Mouse (Mus musculus) hindbrain, embryonic 12.5 days (tissue): Measurements from ENCODE around the gene Irgm1. TPM values are rescaled to one million over a fixed set of nuclear protein-coding genes. Genes with fewer than 3 reads are reported as not detected.

ENCODE experiments used
- ATAC-seq: fragments of 200-750 bp; cut with Nextera tagmentation; 2 replicates; pipeline ENCODE4 v1.8.0; 2017; ENCODE audit warnings: moderate TSS enrichment; ENCODE audit not compliant: low FRiP score
- H3K27ac ChIP-seq: fragments of 300-500 bp; sonication (generic); 2 replicates; pipeline ENCODE4 v1.5.1; 2016; ENCODE audit warnings: mild to moderate bottlenecking
- H3K27me3 ChIP-seq: fragments of 300-500 bp; sonication (generic); 2 replicates; pipeline ENCODE4 v1.6.1; 2016; ENCODE audit warnings: mild to moderate bottlenecking
- H3K36me3 ChIP-seq: fragments of 300-500 bp; sonication (generic); 2 replicates; pipeline ENCODE4 v1.6.1; 2016; ENCODE audit warnings: mild to moderate bottlenecking
- H3K4me1 ChIP-seq: fragments of 300-500 bp; sonication (generic); 2 replicates; pipeline ENCODE4 v1.6.1; 2016
- H3K4me2 ChIP-seq: fragments of 300-500 bp; sonication (generic); replicated peaks from 2 replicates; pipeline ENCODE4 v1.6.1; 2016; ENCODE audit warnings: mild to moderate bottlenecking
- H3K4me3 ChIP-seq: fragments of 300-500 bp; sonication (generic); 2 replicates; pipeline ENCODE4 v1.5.1; 2016; ENCODE audit warnings: mild to moderate bottlenecking
- H3K9ac ChIP-seq: fragments of 300-500 bp; sonication (generic); 2 replicates; pipeline ENCODE4 v1.6.1; 2016; ENCODE audit warnings: mild to moderate bottlenecking, moderate library complexity
- H3K9me3 ChIP-seq: fragments of 300-500 bp; sonication (generic); replicated peaks from 2 replicates; pipeline ENCODE4 v1.6.1; 2016; ENCODE audit warnings: mild to moderate bottlenecking
- WGBS: fragments of 180-500 bp; shearing (Covaris S2); methylation state at CpG from one replicate; pipeline ENCODE4 v1.1.7; 2016; 5-methylcytosine and 5-hydroxymethylcytosine counted together
- polyA plus RNA-seq: library from polyadenylated mRNA; unstranded; fragments of >200 nt; fragmentation: Nextera tagmentation; extraction: Ambion mirVana; gene quantifications from 2 replicates; pipeline ENCODE4 v1.2.1, GENCODE M21; 2016

Gene Irgm1
- polyA plus RNA-seq, 1 experiment from 2014 or later, result 3.9 TPM

DNA sequence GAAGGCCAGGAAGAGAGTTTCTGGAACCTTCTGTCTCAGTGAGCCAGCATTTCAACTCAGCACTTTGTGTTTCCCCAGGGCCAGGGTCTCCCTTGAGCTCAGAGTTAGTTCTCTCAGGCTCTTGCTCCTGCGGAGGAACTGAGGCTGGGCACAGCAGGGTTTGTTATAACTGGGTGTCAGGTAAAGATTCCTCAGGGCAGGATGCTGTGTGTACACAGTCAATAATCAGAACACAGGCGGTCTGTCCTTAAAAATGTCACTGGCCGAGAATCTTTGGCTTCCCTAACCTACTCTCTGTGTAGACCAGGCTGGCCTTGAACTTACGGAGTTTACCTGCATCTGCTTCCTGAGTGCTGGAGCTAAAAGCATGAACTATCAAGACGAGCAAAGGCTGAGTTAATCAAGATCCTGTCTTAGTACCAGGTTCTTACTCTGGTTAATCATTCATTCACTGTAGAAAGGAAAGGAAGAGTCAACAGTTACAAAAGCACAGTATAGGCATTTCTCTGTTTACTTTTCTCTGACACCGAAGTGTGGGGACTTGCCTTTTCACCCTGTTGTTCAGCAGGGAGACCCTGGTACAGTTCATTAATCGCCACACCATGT, 1.3 kb upstream of the Irgm1 start:
- WGBS, result 76% methylated on average over 7 of the region's 7 CpGs
- no peak overlapping the region for H3K9ac ChIP-seq
- peaks cover 13% of the 10 kb centered on the region; the same call in 1 of the 2 replicates for H3K4me1 ChIP-seq
- H3K4me3 ChIP-seq, result no peak overlapping the region
- ATAC-seq, result no peak
- no peaks in the 10 kb centered on the region for H3K36me3 ChIP-seq
- H3K27ac ChIP-seq, result no peak overlapping the region
- no peak overlapping the region for H3K4me2 ChIP-seq
- H3K27me3 ChIP-seq, result peaks cover 17% of the 10 kb centered on the region
- H3K9me3 ChIP-seq, result no peaks in the 10 kb centered on the region

DNA sequence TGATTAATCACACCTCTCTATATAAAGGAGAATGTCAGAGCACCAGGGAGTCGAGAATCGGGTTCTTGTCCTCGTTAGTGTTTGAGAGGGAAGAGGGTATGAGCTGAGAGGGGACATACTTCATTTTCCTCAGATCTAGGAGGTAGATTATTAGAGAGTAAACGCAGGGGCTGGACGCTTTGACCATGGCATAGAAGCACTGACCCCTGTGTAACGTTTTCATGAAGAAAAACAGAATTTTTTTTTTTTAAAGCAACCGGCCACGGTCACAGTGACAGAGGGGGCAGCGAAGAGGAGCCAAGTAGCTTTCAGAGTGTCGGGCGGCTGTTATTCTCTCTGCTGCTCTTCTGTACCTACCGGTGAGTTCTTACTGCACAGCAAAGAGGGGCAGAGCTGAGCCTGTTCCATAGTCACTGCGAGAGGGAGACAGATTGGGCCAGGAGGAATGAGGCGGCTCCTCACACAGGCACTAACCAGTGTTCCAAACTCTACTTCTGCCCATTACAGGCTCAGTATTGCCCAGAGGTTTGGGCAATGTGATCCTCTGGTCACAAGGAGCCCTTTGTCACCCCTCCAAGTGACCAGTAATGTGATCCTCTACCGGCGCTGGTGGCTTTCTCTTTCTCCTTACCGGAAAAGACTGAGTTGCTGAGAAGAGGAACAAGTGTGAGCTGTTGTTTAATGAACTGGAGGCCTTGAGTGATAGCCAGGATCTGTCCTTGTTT, 496 bp upstream of the Irgm1 start:
- Histone ChIP-seq H3K4me1 (peaks cover 13% of the 10 kb centered on the region; the same call in 1 of the 2 replicates), H3K27ac (no peak overlapping the region), H3K4me3 (peak overlapping the region; percentile 31), H3K4me2 (peak overlapping the region; percentile 58), H3K27me3 (peaks cover 17% of the 10 kb centered on the region), H3K9me3 (no peaks in the 10 kb centered on the region), H3K9ac (peak overlapping the region; percentile 49), H3K36me3 (no peaks in the 10 kb centered on the region)
- WGBS, result 11% methylated on average over 17 of the region's 17 CpGs
- no peak for ATAC-seq

DNA sequence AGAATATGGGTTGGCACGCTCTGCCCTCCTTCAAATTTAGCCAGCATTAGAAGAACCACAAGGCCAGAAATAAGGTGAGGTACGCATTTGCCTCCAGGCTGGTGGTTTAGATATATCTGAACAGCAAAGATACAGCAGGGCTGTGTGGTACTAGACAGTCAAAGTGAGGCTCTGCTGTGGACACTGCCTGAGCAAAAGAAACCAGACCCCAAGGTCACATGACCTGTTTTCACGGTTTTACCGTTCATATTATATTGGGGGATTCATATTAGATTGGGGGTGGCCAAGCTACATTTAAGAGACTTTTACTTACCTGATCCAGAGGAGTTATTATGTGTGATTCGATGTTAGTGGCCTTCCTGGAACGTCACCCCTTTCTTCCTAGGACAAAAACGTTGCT, 702 bp downstream of the Irgm1 start:
- Histone ChIP-seq H3K36me3 (no peaks in the 10 kb centered on the region), H3K27ac (no peak overlapping the region), H3K9me3 (no peaks in the 10 kb centered on the region), H3K27me3 (peaks cover 17% of the 10 kb centered on the region), H3K4me3 (peak overlapping the region; percentile 31), H3K4me1 (peaks cover 13% of the 10 kb centered on the region; the same call in 1 of the 2 replicates), H3K9ac (peak overlapping the region; percentile 49; the same call in 1 of the 2 replicates), H3K4me2 (peak overlapping the region; percentile 58)
- 40% methylated on average over 7 of the region's 7 CpGs for WGBS
- ATAC-seq, result no peak

DNA sequence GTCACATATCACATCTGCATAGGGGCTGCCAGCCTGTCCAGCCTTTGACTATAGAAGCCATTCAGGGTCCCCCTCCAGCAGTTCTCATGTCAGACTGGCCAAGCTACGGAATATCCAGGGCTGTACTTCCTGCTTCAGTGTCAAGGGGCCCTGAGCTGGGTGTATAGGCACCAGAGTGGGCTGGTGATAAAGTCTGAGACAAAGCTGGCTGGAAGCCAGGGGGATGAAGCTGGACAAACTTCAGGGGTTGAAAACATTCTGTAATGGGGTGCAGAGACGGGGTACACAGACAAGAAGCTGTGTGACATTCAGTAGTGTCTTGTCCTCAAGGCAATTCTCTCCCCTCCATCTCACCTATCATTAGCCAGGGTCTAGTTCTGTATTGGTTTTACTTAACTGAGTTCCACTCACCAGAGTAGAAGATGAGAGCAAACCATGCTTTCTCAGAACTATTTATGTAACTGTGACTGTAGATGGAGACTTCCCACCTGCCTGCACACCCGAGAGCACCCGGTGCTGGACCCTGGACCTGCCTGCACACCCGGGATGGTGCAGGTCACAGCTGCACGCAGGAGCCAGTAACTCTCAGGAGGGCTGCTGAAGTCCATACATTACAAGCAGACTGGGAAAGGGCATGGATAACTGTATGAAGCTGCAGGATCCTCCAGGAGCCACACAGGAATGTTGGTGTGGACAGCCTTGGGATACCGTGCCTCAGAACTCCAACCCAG, 1.9 kb downstream of the Irgm1 start:
- Histone ChIP-seq H3K27ac (no peak overlapping the region), H3K4me1 (peaks cover 13% of the 10 kb centered on the region; the same call in 1 of the 2 replicates), H3K4me2 (no peak overlapping the region), H3K36me3 (no peaks in the 10 kb centered on the region), H3K4me3 (no peak overlapping the region), H3K9me3 (no peaks in the 10 kb centered on the region), H3K9ac (no peak overlapping the region), H3K27me3 (peaks cover 15% of the 10 kb centered on the region)
- WGBS, result 71% methylated on average over 7 of the region's 7 CpGs
- ATAC-seq, result no peak

DNA sequence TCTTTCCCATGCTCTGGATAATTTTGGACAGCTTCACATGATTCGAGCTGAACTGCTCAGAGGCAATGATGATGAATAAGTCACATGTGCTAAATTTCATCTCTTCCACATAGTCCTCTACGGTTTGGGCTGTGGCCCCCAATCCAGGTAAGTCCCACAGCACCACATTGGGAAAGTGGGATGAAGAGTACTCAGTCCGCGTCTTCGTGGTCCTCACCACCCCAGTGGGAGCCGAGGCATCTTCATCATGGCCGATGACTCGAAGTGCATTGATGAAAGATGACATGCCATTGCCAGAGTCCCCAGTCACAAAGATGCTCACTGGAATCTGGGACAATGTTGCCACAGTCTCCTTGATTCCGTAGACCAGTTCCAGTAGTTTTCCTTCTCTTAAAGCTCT, 5.0 kb downstream of the Irgm1 start:
- WGBS, result 92% methylated on average over 9 of the region's 9 CpGs
- no peaks in the 10 kb centered on the region; the same call in 1 of the 2 replicates for H3K27me3 ChIP-seq
- H3K4me1 ChIP-seq, result peaks cover 5% of the 10 kb centered on the region; the same call in 1 of the 2 replicates
- H3K9me3 ChIP-seq, result no peaks in the 10 kb centered on the region
- no peaks in the 10 kb centered on the region for H3K36me3 ChIP-seq
- H3K4me2 ChIP-seq, result no peak overlapping the region
- H3K4me3 ChIP-seq, result no peak overlapping the region
- no peak overlapping the region for H3K27ac ChIP-seq
- ATAC-seq, result no peak
- no peak overlapping the region for H3K9ac ChIP-seq

DNA sequence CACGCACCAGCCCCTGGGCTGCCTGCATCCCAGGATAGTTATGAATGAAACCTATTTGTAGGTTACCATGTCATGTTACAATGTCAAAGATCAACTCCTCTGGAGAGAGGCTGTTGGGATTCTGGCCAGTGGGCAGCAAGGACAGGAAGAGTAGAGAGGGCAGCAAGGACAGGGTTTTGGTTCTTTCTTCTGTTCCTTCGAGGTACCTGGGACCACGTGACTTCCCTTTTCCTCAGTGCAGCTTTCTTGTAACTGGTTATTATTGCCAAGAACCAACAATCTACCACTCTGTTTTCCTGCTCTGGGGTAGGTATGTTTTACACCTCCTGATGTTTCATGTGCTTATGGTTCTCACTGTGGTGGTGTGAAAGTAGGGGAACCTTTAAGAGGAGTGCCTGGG, 7.7 kb downstream of the Irgm1 start:
- peaks cover 4% of the 10 kb centered on the region for H3K27me3 ChIP-seq
- H3K36me3 ChIP-seq, result no peaks in the 10 kb centered on the region
- no peaks in the 10 kb centered on the region for H3K9me3 ChIP-seq
- no peaks in the 10 kb centered on the region for H3K4me1 ChIP-seq
- H3K4me3 ChIP-seq, result no peak overlapping the region
- no peak overlapping the region for H3K9ac ChIP-seq
- no peak overlapping the region for H3K4me2 ChIP-seq
- no peak for ATAC-seq
- H3K27ac ChIP-seq, result no peak overlapping the region
- WGBS, result 86% methylated on average over 3 of the region's 3 CpGs

DNA sequence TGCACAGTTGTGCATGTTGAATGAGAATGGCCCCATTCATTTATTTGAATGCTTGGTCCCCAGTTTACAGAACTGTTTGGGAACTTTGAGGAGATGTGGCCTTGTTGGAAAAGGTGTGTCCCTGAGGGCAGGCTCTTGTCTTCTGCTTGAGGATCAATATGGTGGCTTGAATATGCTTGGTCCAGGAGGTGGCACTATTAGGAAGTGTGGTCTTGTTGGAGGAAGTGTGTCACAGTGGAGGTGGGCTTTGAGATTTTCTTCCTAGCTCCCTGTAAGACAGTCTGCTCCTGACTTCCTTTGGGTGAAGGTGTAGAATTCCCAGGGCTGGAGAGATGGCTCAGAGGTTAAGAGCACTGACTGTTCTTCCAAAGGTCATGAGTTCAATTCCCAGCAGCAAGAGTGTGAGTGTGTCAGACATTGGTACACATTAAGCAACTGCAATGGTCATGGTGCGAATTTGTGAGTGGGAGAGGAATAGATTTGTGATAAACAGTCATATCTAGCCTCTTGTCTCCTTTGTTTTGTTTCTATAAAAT, 8.6 kb downstream of the Irgm1 start:
- no peaks in the 10 kb centered on the region for H3K36me3 ChIP-seq
- ATAC-seq, result no peak
- no peak overlapping the region for H3K4me2 ChIP-seq
- no peak overlapping the region for H3K4me3 ChIP-seq
- peaks cover 3% of the 10 kb centered on the region; the same call in 1 of the 2 replicates for H3K4me1 ChIP-seq
- 84% methylated on average over 1 of the region's 1 CpGs for WGBS
- no peak overlapping the region for H3K27ac ChIP-seq
- no peak overlapping the region for H3K9ac ChIP-seq
- H3K9me3 ChIP-seq, result no peaks in the 10 kb centered on the region
- peaks cover 4% of the 10 kb centered on the region for H3K27me3 ChIP-seq

DNA sequence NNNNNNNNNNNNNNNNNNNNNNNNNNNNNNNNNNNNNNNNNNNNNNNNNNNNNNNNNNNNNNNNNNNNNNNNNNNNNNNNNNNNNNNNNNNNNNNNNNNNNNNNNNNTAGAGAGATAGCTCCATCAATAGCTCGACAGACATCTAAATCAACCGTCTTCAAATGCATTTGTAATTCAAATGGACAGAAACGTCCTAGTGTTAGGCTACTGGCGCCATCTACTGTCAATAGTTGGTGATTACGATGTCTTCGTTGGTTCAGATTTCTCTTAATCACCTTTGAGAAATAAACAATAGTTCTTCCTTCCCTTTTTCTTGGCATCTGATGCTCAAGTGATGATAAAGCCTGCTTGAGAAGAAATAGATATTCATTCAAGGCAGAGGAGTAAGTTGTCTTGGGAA, 12.5 kb downstream of the Irgm1 start:
- H3K4me1 ChIP-seq, result peaks cover 15% of the 10 kb centered on the region
- no peaks in the 10 kb centered on the region for H3K9me3 ChIP-seq
- H3K9ac ChIP-seq, result no peak overlapping the region
- no peaks in the 10 kb centered on the region for H3K36me3 ChIP-seq
- 1% methylated on average over 6 of the region's 6 CpGs for WGBS
- ATAC-seq, result no peak
- no peak overlapping the region for H3K27ac ChIP-seq
- H3K27me3 ChIP-seq, result peaks cover 7% of the 10 kb centered on the region
- H3K4me2 ChIP-seq, result peak overlapping the region; percentile 94
- H3K4me3 ChIP-seq, result no peak overlapping the region

DNA sequence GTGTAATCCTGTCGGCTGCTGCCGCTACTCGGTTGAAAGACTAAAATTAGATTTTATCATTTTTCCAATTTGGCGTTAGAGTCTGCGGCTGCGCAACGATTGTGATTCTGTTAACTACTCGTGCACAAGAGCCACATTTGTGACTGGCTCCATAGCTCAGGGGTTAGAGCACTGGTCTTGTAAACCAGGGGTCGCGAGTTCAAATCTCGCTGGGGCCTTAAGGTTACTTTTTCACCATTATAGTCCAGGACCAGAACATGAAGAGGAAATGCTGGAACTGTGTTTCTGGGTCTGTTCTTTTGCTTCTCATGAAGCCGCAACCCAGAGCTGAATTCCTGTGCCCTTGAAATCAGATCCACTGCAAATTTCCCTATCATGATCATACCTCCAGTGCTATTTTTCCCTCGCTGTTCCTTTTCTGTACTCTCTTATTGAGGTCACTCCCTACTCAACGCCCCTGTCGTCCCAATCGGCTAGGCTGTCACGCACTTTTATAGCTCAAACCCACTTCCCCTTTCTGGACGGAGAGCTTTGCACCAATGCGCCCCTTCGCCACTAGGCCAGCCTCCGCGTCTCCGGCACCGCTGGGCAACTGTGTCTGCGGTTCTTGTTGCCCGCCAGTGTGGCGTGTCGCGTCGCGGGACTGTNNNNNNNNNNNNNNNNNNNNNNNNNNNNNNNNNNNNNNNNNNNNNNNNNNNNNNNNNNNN, 17.9 kb downstream of the Irgm1 start:
- H3K4me1 ChIP-seq, result peaks cover 22% of the 10 kb centered on the region

DNA sequence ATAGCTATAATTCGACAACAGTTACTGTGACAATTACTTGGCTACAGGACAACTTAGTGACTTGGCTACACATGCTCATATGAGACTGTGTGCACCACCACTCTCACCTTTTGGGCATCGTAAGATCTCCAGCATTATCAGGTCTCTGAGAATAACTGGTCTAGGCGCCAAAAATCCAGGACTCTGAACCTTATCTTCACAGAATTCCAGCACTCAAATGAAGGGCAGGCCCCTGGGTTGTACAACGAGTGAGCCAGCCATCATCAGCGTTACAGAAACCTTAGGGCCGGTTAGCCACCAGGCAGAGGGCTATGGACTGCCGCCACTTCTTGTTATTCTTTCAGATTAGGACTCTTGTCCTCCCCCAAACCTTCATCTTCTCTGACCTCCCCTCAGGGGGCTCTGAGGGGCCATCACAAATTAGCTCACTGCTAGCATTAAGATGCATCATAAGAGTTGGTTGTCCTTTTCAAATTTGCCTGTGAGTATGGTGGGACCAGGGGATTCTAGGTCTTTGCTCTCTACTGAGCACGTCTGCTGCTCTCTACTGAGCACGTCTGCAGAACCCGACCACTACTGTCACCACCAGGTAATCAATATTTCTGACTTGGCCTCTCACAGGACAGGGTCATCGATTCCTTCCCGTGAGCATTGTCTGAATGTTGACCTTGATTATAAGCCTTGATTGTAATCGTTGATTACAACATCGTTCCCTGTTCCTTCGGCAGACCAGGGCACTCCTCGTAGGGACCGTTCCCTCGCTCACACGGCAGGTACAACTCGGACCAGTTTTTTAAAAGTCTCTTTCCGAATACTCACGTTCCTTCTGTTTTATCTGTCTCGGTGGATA, 18.6 kb downstream of the Irgm1 start:
- no peaks in the 10 kb centered on the region for H3K36me3 ChIP-seq
- WGBS, result 8% methylated on average over 23 of the region's 23 CpGs
- H3K4me1 ChIP-seq, result peaks cover 19% of the 10 kb centered on the region
- H3K9me3 ChIP-seq, result no peaks in the 10 kb centered on the region
- peak overlapping the region; percentile 58 for H3K4me3 ChIP-seq
- peaks cover 18% of the 10 kb centered on the region for H3K27me3 ChIP-seq
- peak; percentile 40 for ATAC-seq
- peak overlapping the region; percentile 17; the same call in 1 of the 2 replicates for H3K27ac ChIP-seq
- peak overlapping the region; percentile 44 for H3K9ac ChIP-seq
- peak overlapping the region; percentile 94 for H3K4me2 ChIP-seq

More for the DNA sequence above, 17.9 kb downstream of the Irgm1 start:
- Histone ChIP-seq H3K4me3 (peak overlapping the region; percentile 58), H3K9me3 (no peaks in the 10 kb centered on the region), H3K4me2 (peak overlapping the region; percentile 94), H3K9ac (peak overlapping the region; percentile 44), H3K27ac (no peak overlapping the region), H3K27me3 (peaks cover 14% of the 10 kb centered on the region), H3K36me3 (no peaks in the 10 kb centered on the region)
- WGBS, result under 1% methylated on average over 31 of the region's 31 CpGs
- peak; percentile 73 for ATAC-seq

DNA sequence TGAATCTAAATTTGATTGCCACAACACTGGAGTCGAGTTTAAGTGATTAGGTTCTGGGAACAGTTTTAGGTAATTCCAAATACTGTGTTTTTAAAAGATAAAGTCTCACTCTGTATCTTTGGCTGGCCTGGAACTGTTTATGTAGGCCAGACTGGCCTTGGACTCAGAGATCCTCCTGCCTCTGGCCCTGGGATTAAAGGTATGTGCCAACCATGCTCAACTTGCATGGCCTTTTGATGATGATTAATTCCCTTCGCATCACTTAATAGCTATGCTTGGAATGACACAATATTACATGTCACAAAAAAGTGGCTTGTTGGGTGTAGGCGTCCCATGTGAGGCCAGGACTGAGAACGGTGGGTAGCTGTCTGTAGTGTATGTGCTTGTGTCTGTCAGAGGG, 19.3 kb downstream of the Irgm1 start:
- peaks cover 18% of the 10 kb centered on the region for H3K27me3 ChIP-seq
- H3K36me3 ChIP-seq, result no peaks in the 10 kb centered on the region
- peaks cover 17% of the 10 kb centered on the region for H3K4me1 ChIP-seq
- H3K4me2 ChIP-seq, result peak overlapping the region; percentile 94; the same call in 1 of the 2 replicates
- 75% methylated on average over 4 of the region's 4 CpGs for WGBS
- ATAC-seq, result no peak
- no peak overlapping the region for H3K27ac ChIP-seq
- no peak overlapping the region for H3K9ac ChIP-seq
- H3K9me3 ChIP-seq, result no peaks in the 10 kb centered on the region
- peak overlapping the region; percentile 58; the same call in 1 of the 2 replicates for H3K4me3 ChIP-seq
